Mouse (Mus musculus): ENCODE results near the gene Tln1.
"Not testable (repeated sequence)": the region's sequence is repeated elsewhere in the genome, so short reads cannot be mapped to it uniquely, and the experiment has no call there.

Gene Tln1

DNA sequence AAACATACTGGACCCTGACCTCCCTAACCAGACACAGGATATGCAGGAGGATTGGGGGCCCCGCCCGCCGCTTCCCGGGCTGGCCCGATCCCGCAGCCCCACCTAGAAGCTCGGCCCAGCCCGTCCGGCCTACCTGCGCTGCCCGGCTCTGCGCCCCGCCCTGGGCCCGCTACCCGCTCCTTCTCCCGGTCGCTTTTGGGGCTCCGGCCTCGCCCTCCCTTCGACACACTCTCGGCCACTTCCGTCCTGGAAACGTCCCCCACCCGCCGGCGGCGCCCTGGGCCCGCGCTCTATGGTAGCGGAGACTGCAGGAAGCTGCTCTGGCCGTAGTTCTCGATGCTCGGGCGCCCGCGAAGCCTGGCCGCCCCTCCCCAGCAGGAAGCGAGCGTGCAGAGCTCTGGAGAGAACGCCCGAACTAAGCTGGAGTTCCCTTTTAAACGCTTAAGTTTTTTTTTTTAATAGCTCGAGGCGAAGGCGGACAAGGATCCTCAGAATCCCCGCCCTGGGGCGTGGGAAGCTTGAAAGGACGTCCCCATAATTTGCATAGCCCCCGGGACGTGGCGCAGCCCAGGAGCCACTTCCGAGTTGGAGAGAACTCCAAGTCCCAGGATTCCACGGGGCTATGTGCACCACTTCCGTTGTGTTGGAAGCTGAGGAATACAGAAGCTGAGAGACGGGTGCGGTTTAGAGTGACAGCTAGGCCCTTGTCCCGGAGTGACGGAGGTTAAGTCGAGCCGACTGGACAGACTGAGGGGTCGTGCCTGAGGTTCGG, at the start of gene Tln1, which contains the start of gene Creb3:
Gene Tln1 (minus strand): TSS at position 695 of the 772 bp plus-strand sequence.
Gene Creb3 (plus strand): TSS at position 336 of the 772 bp plus-strand sequence.
- peak; percentile 95 for DNase-seq (ENCODE audit: low read depth)

DNA sequence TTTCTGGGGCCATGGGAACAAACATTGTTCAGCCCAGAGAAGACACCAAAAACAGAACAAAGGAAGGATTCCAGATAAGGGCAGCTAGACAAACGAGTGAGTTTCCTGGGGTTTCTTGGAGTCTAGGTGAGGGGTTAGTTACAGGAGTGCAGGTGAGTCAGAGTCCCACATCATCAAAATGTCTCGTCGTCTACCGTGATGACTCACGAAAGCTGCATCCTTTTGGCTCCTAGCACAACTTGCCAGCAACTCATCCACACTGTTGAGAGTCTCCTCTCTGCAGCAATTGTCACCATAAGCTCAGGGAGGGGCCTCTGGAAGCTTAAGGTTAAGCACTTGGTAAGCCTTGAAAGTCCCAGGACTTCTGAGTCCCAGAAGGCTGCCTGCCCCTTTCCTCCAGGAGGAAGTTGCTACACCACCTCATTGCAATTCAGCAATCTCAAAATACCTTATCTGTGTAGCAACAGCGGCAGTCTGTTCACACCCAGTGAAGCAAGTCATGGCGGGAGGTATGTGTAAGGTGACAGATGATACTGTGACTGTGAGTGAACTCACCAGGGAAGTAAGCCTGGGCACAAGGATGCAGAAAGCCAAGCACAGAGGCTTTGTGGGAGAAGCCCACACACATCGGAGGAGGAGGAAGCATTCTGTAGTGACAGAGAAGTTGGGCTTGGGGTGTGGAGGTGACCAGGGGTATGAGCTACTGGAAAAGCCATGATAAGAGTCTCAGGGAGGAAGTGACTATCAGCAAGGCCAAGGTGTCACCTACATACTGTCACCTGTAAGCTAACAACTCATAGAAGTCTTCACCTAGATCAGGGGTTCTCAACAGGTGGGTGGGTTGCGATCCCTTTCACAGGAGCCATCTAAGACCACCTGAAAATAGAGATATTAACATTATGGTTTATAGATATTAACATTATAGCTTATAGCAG, 42.5 kb upstream of the Tln1 start:
- no peak for DNase-seq (ENCODE audit: low read depth)

GRCm38 (mm10) chr4:43604099-43604498, 41.6 kb upstream of the Tln1 start:
- DNase-seq (ENCODE audit: low read depth), result no peak

DNA sequence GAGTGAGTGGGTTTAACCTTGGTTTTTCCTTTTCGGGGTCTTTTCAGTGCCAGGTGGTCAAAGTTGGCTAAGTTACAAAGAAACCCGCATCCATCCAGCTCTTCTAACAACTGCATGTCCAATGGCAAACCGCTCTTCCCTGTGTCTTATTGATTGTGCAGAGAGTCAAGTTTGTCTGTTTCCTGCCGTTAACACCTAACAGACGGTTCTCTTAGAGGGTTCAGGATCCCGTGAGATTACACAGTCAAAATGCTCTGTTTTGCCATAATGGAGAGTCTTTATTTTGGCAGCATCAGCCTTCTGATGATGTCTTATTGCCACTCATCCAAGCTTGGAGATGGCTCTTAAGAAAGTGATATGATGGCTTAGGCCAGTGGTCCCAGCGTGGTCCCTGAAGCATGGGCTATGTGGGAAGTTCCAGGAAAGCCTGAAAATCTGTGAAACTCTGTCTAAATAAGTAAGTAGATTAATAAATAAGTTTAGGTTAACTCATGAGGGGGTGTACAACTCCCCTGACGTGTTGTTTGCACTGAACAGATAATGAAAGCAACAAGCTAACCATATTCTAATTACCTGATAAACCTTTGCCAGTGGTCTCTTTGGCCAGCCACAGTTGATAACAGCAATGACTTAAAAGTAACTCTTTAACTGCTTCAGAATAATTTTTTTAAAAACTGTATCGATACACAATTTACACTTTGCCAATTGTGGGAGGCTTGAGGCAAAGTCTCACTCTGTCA, 37.9 kb upstream of the Tln1 start:
- no peak for DNase-seq (ENCODE audit: low read depth)

DNA sequence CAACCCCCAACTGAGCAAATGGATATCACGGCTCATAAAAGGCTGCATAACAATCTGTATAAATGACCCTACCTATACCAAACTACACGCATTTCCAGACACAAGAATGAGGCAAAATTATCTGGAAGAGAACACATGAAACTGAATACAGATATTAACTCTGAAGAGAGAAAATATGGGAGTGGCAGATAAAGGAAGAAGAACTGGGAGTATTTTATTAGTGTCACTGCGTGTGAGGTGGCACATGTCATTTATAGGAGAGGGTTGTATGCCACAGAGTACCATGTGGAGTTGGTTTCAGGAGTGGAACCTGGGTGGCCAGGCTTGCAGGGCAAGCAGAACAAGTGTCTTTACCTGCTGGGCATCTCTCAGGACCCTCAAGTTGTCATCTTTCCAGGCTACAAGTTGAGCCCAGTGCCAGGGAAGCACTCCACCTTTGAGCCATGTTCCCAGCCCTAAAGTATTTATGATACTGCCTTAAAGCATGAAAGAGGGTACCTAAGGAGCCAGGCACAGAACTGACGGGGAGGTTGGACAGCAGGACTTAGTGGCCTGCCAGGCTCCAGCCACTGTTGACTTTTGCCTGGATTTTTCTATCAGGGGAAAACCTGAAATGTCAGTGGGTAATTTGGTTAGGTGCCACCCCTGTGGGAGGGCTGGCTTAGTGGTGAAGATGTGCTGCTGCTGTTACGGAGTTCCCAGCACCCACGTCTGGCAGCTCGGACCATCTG, 36.3 kb upstream of the Tln1 start:
- no peak for DNase-seq (ENCODE audit: low read depth)

GRCm38 (mm10) chr4:43598200-43598599, 35.7 kb upstream of the Tln1 start:
- DNase-seq (ENCODE audit: low read depth), result peak; percentile 40

- not testable (repeated sequence) for DNase-seq (ENCODE audit: low read depth)
Measured at GRCm38 (mm10) chr4:43596597-43596996, 34.1 kb upstream of the Tln1 start.

- DNase-seq (ENCODE audit: low read depth), result no peak
Measured at GRCm38 (mm10) chr4:43593453-43593852, 31.0 kb upstream of the Tln1 start.

- no peak for DNase-seq (ENCODE audit: low read depth)
Measured at GRCm38 (mm10) chr4:43591961-43592360, 29.5 kb upstream of the Tln1 start.

DNA sequence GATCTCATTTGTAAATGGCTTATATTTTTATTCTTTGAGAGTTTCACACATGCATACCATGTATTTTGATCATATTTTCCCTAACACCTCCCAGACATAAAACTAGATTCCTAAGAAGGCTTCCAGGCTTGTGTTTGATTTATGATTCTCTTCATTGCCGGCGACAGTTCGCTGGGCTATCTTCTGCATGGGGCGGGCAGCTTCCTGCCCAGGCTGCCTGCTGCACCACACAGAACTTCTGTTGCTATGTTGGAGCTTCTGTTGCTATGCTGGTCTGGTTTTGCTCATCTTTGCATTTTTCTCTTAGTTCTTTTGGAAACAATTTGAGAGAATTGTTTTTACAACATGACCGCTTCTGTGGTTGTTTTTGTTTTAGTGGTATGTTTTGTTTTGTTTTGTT, 29.1 kb upstream of the Tln1 start:
- DNase-seq (ENCODE audit: low read depth), result no peak

DNA sequence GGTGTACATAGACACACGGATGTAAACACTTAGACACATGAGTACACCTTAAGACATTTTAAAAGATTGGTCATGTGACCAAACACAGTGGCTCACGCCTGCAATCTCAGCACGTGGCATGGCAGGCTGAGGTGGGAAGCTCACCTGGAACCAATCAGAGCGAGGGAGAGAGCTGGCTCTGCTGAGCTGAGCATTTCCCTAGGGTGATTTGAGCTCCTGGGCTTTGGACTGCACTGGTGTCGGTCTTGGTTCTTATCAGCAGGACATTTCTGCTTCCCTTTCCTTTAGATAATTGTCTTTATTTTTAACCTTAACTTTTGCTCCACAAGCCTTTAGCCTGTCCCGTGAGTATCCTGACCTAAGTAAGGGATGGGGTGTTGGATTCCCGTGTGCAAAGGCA, 25.2 kb upstream of the Tln1 start:
- DNase-seq (ENCODE audit: low read depth), result no peak

DNA sequence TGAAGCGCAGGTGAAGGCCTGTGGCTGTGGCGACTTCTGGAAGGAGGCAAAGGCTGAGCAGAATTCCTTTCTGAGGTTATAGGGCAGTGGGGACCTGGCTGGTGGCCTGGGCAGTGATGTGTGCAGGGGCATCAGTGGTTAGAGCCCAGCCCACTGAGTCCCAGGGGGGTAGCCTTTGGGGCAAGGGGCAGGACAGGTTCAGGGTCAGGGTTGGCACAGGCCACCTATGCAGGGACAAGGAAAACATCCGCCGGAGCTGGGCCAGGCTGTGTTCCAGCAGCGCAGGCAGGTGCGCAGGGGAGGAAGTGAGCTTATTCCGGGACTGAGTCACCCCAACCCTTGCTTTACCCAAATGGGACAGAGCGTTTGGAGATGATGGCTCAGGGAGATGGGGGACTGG, 23.9 kb upstream of the Tln1 start:
- no peak for DNase-seq (ENCODE audit: low read depth)

DNA sequence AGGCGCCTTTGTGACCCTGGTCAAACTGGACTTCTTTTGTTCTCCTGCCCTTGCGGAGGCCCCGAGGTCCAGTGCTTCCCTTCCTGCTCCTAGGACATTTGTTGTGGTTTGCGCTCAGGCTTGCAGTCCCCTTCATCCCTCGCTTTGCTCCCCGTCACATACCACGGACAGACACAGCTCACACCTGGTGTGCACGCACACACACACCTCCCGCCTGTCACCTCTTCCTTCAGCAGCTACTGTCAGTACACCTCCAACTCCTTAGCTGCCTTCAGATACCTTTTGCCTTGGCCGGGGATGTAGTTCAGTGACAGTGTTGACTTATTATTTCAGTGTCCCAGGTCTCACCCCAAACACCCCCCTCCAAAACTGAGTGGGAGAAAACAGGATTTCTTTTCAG, 23.2 kb upstream of the Tln1 start:
- no peak for DNase-seq (ENCODE audit: low read depth)

DNA sequence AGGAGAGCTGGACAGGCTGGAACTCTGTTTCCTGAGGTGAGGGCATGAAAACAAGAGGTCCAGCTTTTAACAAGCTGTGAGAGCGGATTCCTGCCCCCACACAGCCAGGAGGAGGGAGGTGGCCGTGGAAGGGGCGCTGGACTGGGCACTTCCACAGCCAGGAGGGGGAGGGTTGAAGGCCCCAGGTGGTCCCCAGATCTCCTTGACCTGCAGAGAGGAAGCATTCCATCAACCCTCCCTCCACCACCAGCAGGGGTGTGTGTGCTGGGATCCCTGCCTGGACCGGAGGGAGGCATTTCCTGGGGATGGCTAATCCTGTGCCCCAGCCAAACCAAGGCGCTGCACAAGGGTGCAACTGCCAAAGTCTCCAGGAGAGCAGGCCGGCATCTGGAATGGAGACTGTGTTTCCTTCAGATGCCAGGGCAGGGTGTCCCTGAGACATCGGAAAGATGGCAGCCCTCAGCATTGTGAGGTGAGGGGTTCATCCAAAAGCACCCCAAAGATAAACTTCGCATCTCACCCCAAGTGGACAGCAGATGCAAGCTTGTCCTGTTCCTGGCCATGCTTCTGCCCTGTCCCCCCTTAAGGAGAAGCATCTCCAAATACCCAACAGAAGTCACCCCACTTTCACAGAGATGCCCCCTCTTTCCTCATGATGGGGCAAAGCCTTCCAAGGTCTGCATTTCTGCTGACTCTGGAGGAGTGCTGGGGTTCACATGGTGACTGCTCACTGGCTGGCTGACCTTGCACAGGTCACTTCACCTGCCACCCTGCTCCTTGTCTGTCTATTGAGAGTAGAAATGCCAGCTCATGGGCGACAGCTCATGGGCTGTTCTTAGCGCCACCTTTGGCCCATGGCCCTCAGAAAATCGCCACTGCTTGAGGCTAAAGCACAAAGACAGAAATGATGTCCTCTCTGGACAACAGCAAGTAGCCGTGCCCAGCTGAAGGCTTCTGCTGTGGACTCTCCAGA, 22.2 kb upstream of the Tln1 start, which contains the start of gene Msmp:
Gene Msmp (minus strand): TSS at position 51 of the 973 bp plus-strand sequence.
- DNase-seq (ENCODE audit: low read depth), result no peak

DNA sequence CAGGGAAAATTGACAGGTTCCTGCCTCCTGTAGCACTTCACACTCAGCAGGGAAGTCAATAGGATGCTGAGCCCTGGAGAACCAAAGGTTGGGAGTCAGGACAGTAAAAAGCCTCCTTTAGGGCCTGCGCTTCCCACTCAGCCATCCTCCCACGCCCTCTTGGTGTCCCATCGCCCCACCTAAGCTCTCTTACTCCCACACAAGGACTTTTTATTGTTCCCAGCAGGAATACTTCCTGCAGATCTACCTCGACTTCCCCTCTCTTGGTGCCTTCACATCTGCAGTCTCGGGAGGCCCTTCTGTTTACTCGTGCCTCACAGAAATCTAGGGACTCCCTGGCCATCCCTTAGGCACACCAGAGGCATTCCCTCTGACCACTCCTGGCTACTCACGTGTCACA, 20.9 kb upstream of the Tln1 start:
- no peak for DNase-seq (ENCODE audit: low read depth)

DNA sequence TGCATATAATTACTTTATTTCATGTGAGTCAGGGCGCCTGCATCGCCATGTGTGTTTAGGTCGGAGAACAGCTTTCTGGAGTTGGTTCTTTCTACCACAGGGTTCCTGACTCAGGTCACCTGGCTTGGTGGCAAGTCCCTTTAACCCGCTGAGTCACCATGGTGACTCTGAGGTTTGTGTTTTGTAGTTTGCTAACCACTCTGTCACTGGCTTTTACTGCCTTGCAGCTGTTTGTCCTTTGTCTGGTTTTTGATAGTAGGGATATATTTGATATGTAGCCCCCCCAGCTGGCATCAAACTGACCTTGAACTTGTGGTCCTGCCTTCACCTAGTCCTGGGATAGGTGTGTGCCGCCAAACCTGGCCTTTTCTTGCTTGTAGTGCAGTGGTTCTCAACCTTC, 19.8 kb upstream of the Tln1 start:
- no peak for DNase-seq (ENCODE audit: low read depth)

DNA sequence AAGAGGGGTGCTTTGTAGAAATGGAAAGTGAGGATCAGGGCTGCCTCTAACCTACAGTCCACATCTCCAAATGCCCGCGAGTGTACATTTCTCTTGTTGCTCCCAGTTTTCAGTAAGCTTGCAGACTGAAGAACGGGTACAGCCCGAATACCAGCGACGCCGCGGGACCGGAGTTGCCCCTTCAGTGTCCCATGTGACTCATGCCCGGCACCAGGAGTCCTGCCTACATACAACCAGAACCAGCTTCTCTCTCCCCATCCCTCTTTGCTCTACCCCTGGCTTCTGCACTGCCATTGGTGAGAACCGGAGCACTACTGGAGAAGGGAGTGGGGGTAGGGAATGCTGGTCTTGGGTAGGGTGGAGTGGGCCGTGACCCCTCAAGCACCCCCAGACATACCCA, 18.9 kb upstream of the Tln1 start:
- no peak for DNase-seq (ENCODE audit: low read depth)

DNA sequence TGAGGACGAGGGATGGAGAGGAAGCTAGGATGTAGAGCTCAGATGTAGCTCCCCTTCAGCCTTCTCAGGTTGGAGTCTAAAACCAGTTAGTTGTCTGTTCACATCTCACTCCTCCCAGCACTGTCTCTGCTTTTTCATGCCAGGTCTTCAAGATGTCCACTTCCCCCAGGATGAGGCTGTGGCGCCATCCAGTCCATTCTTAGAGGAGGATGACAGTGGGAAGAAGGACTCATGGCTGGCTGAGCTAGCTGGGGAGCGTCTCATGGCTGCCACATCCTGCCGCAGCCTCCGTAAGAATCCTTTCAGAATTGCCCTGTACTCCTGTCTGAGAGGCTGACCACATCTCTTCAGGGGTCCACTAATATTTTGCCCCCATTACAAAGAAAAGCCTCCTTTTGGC, 18.2 kb upstream of the Tln1 start:
- DNase-seq (ENCODE audit: low read depth), result no peak

DNA sequence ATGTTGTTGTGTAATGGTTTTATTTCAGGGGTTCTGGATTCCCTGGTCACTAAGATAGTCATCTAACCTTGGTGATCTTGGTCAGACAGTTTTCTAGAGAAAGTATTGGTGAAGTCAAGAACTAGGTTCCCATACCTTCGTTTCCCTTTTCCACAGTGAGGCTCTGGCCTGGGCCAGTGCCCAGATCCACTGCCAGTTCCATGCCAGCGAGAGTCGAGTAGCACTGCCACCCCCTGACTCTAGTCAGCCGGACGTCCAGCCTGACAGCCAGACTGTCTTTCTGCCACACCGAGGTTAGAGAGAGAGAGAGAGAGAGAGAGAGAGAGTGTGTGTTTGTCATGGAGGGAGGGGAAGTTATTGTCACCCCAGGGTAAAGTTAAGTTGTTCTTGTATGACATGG, 17.2 kb upstream of the Tln1 start:
- no peak for DNase-seq (ENCODE audit: low read depth)

GRCm38 (mm10) chr4:43579256-43579655, 16.8 kb upstream of the Tln1 start:
- DNase-seq (ENCODE audit: low read depth), result no peak

All from NIH3T3 (cell line).